Mouse (Mus musculus): ENCODE measurements around the gene Rhoa.

DNA sequence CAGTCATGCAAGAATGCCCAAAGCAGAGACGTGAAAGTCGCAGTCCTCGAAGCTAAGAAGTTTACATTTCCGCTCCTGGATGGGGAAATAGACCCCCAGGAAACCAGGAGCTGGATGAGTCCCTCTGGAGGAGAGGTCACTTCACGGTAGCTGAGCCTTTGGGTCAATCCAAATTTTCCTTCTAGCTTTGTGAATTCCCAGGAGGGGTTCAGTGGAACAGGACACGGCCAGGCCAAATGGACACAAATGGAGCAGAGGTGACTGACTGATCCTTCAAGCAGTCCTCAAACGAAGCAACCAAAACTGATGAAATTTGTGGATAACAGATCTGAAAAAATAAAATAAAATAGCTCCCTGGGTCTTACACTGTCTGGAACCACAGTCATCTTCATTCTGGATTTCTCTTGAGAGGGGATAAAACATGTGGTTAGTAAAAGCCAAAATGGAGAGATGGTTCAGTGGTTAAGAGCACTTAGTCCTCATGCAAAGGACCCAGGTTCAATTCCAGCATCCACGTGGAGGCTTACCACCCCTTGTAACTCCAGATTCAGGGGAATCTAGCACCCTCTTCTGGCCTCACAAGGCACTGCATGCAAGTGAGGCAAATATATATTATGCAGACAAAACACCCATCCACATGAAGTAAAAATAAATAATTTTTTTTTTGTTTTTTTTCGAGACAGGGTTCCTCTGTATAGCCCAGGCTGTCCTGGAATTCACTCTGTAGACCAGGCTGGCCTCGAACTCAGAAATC is 27.1 kb upstream of the Rhoa start:
- TF ChIP-seq CTCF (IDR thresholded peaks at IDR 0.05; ENCODE audit: low read depth) (peak; percentile 75), EP300 (optimal IDR thresholded peaks at IDR 0.05) (no peak)

Data from stomach, postnatal 0 days (tissue).